Mouse (Mus musculus) embryonic facial prominence, embryonic 14.5 days (tissue): ENCODE measurements around the gene Dpy30. TPM values are rescaled to one million over a fixed set of nuclear protein-coding genes. Genes with fewer than 3 reads are reported as not detected.
"Not testable (repeated sequence)": the region's sequence is repeated elsewhere in the genome, so short reads cannot be mapped to it uniquely, and the experiment has no call there.

Experiments
- ATAC-seq: fragments of 200-750 bp; cut with Nextera tagmentation; 2 replicates; pipeline ENCODE4 v1.8.0; 2017; ENCODE audit warnings: low read depth, moderate number of reproducible peaks, moderate TSS enrichment
- DNase-seq: peaks from one replicate; pipeline ENCODE4 v3.0.0-alpha.2; 2015; ENCODE audit warnings: low spot score
- H3K27ac ChIP-seq: fragments of 300-500 bp; sonication (generic); replicated peaks from 2 replicates; pipeline ENCODE4 v1.5.1; 2014; ENCODE audit warnings: low read depth, mild to moderate bottlenecking, low read length, moderate library complexity
- H3K27me3 ChIP-seq: fragments of 300-500 bp; sonication (generic); replicated peaks from 2 replicates; pipeline ENCODE4 v1.6.1; 2014; ENCODE audit warnings: low read length; ENCODE audit not compliant: control insufficient read depth, insufficient read depth
- H3K36me3 ChIP-seq: fragments of 300-500 bp; sonication (generic); 2 replicates; pipeline ENCODE4 v1.6.1; 2014; ENCODE audit warnings: low read length, mixed read lengths; ENCODE audit not compliant: control insufficient read depth, insufficient read depth
- H3K4me1 ChIP-seq: fragments of 300-500 bp; sonication (generic); 2 replicates; pipeline ENCODE4 v1.6.1; 2014; ENCODE audit warnings: antibody characterized with exemption, low read length; ENCODE audit not compliant: control insufficient read depth, insufficient read depth
- H3K4me2 ChIP-seq: fragments of 300-500 bp; sonication (generic); 2 replicates; pipeline ENCODE4 v1.6.1; 2014; ENCODE audit warnings: low read depth, mild to moderate bottlenecking, low read length, moderate library complexity, mixed read lengths
- H3K4me3 ChIP-seq: fragments of 300-500 bp; sonication (generic); 2 replicates; pipeline ENCODE4 v1.5.1; 2014; ENCODE audit warnings: low read depth, mild to moderate bottlenecking, low read length
- H3K9ac ChIP-seq: fragments of 300-500 bp; sonication (generic); 2 replicates; pipeline ENCODE4 v1.6.1; 2014; ENCODE audit warnings: low read depth, mild to moderate bottlenecking, low read length, moderate library complexity, mixed read lengths
- H3K9me3 ChIP-seq: fragments of 300-500 bp; sonication (generic); 2 replicates; pipeline ENCODE4 v1.6.1; 2016; ENCODE audit warnings: low read length; ENCODE audit not compliant: control insufficient read depth
- WGBS: fragments of 180-500 bp; shearing (Covaris S2); extraction: QIAGEN DNeasy Blood & Tissue Kit; methylation state at CpG from one replicate; pipeline ENCODE4 v1.1.7; 2014; 5-methylcytosine and 5-hydroxymethylcytosine counted together
- polyA plus RNA-seq: library from polyadenylated mRNA; unstranded; fragments of >200 nt; fragmentation: Nextera tagmentation; extraction: Ambion mirVana; gene quantifications from 2 replicates; pipeline ENCODE4 v1.2.1, GENCODE M21; 2014

Dpy30 gene
- polyA plus RNA-seq, 1 experiment from 2014 or later, result 186 TPM

DNA sequence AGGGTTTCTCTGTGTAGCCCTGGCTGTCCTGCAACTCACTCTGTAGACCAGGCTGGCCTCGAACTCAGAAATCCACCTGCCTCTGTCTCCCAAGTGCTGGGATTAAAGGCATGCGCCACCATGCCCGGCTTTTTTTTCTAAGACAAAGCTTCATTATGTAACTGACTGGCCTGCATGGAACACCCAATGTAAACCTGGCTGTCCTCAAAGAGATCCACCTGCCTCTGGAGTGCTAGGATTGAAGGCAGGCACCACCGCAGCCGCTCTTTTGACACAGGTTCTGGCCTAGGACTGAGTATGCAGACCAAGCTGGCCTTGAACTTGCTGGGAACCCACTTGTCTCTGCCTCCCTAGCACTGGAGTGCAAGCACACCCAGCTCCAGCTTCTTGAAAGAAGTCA, 26.8 kb downstream of the Dpy30 start:
- H3K9ac ChIP-seq, H3K9me3 ChIP-seq, H3K4me3 ChIP-seq, H3K27me3 ChIP-seq, ATAC-seq, H3K4me2 ChIP-seq, H3K27ac ChIP-seq, DNase-seq: not testable (repeated sequence)
- 92% methylated on average over 5 of the region's 5 CpGs for WGBS
- Histone ChIP-seq H3K36me3 (peaks cover 35% of the 10 kb centered on the region), H3K4me1 (peaks cover 14% of the 10 kb centered on the region)

DNA sequence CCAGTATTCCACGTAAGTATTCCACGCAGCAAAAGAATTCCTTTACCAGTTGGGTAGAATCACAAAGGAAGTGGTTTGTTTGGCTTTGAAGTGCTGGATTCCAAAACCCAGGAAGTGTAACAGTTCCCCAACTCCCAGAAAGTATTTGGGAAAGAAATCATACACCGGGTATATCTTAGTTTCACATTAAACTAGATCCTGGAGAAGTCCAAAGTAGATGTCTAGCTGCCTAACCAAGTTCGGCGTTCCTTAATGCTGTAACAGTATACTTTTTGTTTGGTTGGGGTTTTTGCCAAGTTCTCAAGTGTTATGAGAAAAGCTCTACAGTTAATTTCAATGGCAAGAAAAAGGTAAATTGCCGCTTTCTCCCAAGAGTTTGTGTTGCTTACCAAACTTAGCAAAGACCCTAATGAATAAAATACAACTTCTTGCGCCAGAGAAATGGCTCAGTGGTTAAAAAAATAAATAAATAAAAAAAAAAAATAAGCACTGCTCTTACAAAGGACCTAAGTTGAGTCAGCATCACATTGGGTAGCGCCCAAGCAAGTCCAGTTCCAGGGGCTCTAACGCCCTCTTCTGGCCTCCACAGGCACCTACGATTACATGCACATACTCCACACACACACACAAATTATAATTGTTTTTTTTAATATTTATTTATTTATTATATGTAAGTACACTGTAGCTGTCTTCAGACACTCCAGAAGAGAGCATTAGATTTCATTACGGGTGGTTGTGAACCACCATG, 27.5 kb downstream of the Dpy30 start:
- ATAC-seq, result no peak
- H3K4me3 ChIP-seq, result peak overlapping the region; percentile 78
- H3K9me3 ChIP-seq, result no peaks in the 10 kb centered on the region
- 35% methylated on average over 11 of the region's 11 CpGs for WGBS
- H3K4me1 ChIP-seq, result peaks cover 19% of the 10 kb centered on the region
- peaks cover 28% of the 10 kb centered on the region for H3K36me3 ChIP-seq
- peak overlapping the region; percentile 99 for H3K27ac ChIP-seq
- H3K9ac ChIP-seq, result peak overlapping the region; percentile 92
- DNase-seq, result peak; percentile 87
- H3K4me2 ChIP-seq, result peak overlapping the region; percentile 76
- no peaks in the 10 kb centered on the region for H3K27me3 ChIP-seq

DNA sequence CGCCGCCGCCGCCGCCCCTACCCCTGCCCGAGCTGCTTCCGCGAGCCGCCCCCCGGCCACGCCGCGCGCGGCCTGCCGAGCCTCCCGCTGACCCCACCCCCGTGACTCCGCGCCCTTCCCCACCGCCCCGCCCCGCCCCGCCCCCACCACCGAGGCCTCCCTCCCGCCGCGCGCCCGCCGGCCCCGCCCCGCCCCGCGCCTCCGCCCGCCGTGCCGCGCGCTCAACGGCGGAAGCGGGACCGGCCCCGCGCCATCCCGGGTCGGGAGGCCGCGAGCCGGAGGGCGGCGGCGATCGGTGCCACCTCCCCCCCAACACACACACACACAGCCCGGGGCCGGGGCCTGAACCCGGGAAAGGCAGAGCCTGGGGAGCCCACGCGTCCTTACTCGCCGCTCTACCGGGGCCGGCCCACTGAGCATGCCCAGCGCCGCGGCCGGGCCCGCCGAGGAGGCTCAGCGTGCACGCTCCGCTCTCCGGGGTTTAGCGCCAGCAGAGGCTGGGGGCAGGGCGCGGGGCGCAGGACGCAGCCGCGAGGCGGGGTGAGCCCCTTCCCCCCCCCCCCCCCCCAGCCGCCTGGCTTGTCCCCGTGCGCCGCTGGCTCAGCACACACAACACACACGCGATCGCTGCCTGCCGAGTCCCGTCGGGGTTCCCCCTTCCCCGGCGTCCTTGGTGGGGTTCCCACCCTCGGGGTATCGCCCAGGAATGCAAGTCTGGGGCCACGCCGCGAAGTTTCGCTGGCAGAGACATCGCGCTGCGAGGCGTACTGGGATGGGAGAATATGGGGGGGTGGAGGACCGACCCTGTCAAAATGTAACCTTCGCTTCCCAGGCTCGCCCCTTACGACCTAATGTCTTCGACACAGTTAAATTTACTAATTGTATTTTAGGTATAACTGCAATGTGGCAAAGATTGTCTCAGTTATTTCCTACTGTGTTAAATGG, 28.4 kb downstream of the Dpy30 start, which contains the start of gene Memo1:
Memo1 (minus strand) TSS at position 496 of the 945 bp plus-strand sequence.
- Histone ChIP-seq H3K4me2 (peak within 1 kb of the TSS; percentile 76), H3K9ac (peak within 1 kb of the TSS; percentile 92), H3K4me3 (peak within 1 kb of the TSS; percentile 78), H3K27ac (peak within 1 kb of the TSS; percentile 99), H3K36me3 (peaks cover 19% of the 10 kb centered on the region), H3K4me1 (peaks cover 23% of the 10 kb centered on the region), H3K9me3 (no peaks in the 10 kb centered on the region), H3K27me3 (no peaks in the 10 kb centered on the region)
- DNase-seq, result peak; percentile 94
- peak; percentile 91 for ATAC-seq
- 0% methylated on average over 17 of the region's 110 CpGs for WGBS

DNA sequence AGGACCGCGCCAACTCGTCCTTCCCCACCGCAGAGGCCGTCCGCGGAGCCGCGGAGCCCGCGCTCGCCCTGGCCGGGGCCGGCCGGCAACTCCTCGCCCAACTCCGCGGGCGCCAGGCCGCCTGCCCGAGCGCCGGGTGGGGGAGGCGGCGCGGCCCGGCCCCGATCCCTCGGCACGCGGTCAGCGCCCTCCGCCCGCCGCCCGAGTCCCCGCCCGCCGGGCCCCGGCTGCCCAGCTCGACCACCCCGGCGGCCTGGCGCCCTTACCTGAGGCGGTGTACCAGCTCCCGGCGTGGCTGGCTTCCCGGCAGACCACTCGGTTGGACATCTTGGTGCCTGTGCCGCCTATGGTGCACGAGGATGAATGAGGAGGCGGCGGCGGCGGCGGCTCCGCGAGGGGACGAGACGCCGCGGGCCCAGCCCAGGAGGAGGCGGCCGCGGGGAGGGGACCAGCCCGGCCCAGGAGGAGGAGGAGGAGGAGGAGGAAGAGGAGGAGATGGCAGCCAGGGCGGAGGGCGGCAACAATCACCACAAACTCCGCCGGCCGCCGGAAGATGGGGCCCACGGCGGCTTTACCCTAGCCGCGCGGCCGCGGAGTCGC, 29.2 kb downstream of the Dpy30 start:
- Histone ChIP-seq H3K27ac (peak overlapping the region; percentile 99), H3K9ac (peak overlapping the region; percentile 92), H3K4me3 (peak overlapping the region; percentile 78), H3K4me2 (peak overlapping the region; percentile 76), H3K36me3 (peaks cover 13% of the 10 kb centered on the region), H3K4me1 (peaks cover 23% of the 10 kb centered on the region), H3K9me3 (no peaks in the 10 kb centered on the region), H3K27me3 (no peaks in the 10 kb centered on the region)
- 1% methylated on average over 19 of the region's 80 CpGs for WGBS
- ATAC-seq, result peak; percentile 85
- peak; percentile 91 for DNase-seq

DNA sequence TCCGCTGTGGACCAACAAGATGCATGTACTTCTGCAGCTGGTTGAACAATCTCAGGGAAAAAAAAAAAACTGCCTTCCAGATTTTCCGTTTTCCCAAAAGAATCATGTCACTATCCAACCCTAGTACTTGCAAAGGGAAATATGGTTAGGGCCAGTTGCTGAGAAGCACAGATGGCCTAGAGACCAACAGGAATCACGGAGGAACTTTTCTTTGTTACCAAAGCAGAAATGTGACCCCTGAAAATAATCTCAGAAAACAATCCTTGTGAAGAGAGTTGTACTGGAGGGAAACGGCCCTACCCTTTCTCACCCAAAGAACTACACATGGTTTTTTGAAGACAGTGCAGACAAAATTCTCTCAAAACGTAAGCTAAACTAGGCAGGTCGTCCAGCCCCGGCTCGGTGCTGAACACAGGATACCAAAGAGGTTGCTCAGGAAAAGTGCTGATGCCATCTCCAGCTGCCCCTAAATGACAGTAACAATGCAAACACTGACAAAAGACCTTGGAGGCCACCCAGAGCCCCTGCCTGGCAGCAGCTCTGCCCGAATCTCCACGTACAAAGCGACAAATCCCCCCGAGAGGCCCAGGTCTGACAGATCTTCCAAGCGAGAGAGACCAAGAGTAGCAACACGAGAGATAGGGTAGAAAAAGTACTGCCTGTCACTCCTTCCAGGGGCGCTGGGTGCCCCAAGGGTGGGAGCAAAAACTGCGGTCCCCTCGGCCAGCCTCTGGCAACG, 29.9 kb downstream of the Dpy30 start:
- no peaks in the 10 kb centered on the region for H3K27me3 ChIP-seq
- ATAC-seq (no peak), DNase-seq (peak; percentile 46)
- peaks cover 23% of the 10 kb centered on the region for H3K4me1 ChIP-seq
- WGBS, result 1% methylated on average over 18 of the region's 18 CpGs
- H3K9me3 ChIP-seq, result no peaks in the 10 kb centered on the region
- peaks cover 6% of the 10 kb centered on the region for H3K36me3 ChIP-seq
- H3K9ac ChIP-seq, result peak overlapping the region; percentile 92
- peak overlapping the region; percentile 76 for H3K4me2 ChIP-seq
- peak overlapping the region; percentile 99 for H3K27ac ChIP-seq
- H3K4me3 ChIP-seq, result peak overlapping the region; percentile 78

DNA sequence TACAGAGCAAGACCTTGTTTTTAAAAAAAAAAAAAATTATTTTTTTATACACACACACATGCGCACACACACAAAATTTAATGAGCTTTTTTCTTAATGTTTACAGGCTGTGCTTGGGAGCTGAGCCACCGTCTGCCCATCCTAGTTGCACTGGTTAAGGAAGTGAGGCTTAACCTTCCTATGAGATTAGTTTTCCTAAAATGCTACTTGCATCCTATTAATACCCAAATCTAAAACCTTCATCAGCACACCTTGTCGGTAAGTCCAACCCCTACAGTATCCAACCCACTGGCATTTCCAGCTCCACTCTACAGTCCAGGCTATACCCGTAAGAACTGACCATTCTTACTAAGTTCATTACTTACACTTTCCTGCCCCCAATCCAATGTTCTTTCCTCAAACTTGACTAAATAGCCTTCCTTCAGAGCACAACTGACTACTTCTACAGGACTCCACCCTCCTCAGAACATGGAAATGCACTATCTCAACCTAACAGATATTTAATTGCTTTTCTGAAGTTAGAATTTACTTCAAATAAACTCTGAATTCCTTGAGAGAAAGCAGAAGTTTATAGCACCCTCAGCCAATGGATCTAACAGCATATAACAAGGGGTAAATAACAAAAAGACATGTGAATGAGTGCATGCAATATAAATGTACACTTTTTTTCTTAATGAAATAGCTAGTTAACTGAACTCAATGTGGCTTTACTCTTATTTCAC, 31.9 kb downstream of the Dpy30 start:
- 83% methylated on average over 4 of the region's 4 CpGs for WGBS
- Histone ChIP-seq H3K36me3 (no peaks in the 10 kb centered on the region), H3K4me2 (no peak overlapping the region), H3K27me3 (no peaks in the 10 kb centered on the region), H3K27ac (no peak overlapping the region), H3K4me1 (peaks cover 23% of the 10 kb centered on the region), H3K9ac (no peak overlapping the region), H3K9me3 (no peaks in the 10 kb centered on the region), H3K4me3 (no peak overlapping the region)
- DNase-seq (no peak), ATAC-seq (no peak)

DNA sequence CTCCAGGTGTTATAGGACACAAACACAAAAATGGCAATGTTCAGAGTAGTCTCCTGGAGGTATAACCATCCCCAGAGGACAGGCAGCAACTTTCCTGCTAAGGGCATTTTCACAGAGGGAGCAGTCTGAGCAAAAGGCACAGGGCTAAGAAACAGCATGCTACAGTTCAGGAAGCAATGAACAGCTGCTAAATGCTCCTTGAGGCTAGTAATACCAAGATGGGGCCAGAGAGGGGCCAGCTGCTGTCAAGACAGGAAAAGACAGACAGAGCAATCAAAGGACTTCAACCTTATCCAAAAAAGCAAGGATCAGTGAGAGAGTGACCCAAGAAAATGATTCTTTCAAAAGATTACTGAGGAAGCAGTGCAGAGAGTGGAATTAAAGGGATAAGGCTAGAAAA, 32.9 kb downstream of the Dpy30 start:
- Histone ChIP-seq H3K27ac (no peak overlapping the region; the same call in 1 of the 2 replicates), H3K4me2 (no peak overlapping the region), H3K9me3 (no peaks in the 10 kb centered on the region), H3K27me3 (no peaks in the 10 kb centered on the region), H3K9ac (no peak overlapping the region), H3K4me3 (no peak overlapping the region), H3K4me1 (peaks cover 23% of the 10 kb centered on the region), H3K36me3 (no peaks in the 10 kb centered on the region)
- peak; percentile 33 for DNase-seq
- no peak for ATAC-seq
